Mouse (Mus musculus): ENCODE measurements around the gene Opn3. TPM values are rescaled to one million over a fixed set of nuclear protein-coding genes. Genes with fewer than 3 reads are reported as not detected.

The Opn3 gene
- 1.7 and 3.6 TPM in 2 replicates for polyA plus RNA-seq (2012; rRNA removed)

DNA sequence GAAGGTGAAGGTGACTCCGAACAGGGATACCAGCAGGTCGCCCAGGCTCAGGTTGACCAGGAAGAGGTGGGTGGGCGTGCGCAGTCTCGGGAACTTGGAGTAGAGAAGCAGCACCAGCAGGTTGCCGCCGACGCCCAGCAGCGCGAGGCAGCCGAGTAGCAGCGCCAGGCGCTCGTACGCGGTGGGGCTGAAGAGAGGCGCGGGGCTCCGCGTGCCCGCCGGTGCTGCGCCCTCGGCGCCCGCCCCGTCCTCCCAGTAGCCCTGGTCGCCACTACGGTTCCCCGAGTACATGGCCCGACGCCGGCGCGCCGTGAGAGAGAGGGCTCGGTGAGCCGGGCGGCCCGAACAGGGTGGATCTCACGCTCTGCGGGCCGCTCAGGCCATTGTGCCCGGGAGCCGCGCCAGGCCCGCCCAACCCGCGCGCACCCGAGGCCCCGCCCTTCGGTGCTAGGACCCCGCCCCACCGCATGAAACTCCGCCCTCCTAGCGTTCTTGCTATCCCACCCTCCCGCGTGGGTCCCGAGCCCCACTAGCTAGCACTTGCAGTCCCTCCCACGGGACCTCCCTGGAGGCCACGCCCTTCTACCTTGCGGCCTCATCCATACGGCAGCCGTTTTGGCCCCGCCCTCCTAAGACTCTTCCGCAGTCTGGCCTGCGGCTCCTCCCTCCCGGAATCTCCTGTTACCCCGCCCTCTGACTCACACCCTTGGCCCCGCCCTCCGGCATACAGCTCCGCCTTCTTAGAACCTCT, at the start of gene Opn3, which contains the start of gene Chml:
Gene Opn3, minus strand, starts transcription at position 531 of the 751 bp plus-strand sequence.
Gene Chml, minus strand, starts transcription at position 656 of the 751 bp plus-strand sequence.
- TF ChIP-seq CTCF (IDR thresholded peaks at IDR 0.05; ENCODE audit: insufficient read depth, low read length) (no peak), POLR2A (IDR thresholded peaks at IDR 0.05; ENCODE audit: borderline replicate concordance, extremely low read depth, low read depth, low read length) (peak; percentile 85)
- peaks cover 2% of the 10 kb centered on the region; the same call in 1 of the 2 replicates for H3K4me1 ChIP-seq (ENCODE audit: control insufficient read depth, insufficient read depth, low read length)
- DNase-seq, result peak; percentile 98
- under 1% methylated on average over 71 of the region's 73 CpGs for WGBS
- peak within 1 kb of the TSS; percentile 72 for H3K4me3 ChIP-seq (replicated peaks; ENCODE audit: extremely low read depth, low read depth, low read length)

DNA sequence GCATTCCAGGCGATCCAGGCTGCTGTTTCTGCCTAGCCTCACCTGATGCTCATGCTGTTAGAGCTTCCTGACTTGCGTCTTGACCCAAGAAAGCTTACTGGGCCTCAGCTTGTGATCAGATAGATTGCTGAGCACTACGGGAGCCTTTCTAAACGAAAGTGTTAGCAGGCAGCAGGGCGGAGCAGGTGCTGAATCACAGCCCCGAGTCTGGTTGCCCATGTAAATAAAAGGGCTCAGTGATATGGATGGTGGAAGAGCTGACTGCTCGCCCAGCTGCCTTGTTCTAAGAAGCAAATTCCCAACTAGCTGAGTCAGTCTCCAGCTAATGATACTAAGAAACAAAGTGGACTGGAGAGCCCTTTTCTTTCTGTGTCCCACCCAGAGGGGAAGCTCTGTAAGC, 33.2 kb upstream of the Opn3 start:
- DNase-seq, result no peak
- no peaks in the 10 kb centered on the region for H3K4me1 ChIP-seq (ENCODE audit: control insufficient read depth, insufficient read depth, low read length)
- WGBS, result 27% methylated on average over 7 of the region's 7 CpGs
- TF ChIP-seq CTCF (IDR thresholded peaks at IDR 0.05; ENCODE audit: insufficient read depth, low read length), result no peak
- H3K4me3 ChIP-seq (replicated peaks; ENCODE audit: extremely low read depth, low read depth, low read length), result no peak overlapping the region

DNA sequence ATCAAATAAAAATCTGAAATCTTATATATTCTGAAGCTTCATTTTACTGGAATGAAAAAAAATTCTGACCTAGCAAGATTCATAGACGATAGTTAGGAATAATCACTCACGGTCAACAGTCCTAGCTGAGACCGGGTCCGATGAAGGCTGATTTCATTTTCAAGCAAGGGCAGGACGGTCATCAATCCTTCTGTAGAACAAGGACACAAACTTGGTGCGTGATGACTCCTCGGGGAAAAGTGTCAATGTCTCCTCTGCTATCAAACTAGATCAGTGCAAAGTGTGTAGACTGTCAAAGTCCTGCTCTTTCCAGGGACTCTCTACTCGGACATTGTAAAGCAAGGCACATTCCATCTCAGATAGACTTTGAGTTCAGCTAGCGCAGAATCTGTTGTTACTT, 24.3 kb upstream of the Opn3 start:
- H3K4me3 ChIP-seq (replicated peaks; ENCODE audit: extremely low read depth, low read depth, low read length), result no peak overlapping the region
- DNase-seq, result no peak
- WGBS, result 85% methylated on average over 9 of the region's 9 CpGs
- H3K4me1 ChIP-seq (ENCODE audit: control insufficient read depth, insufficient read depth, low read length), result no peaks in the 10 kb centered on the region
- TF ChIP-seq CTCF (IDR thresholded peaks at IDR 0.05; ENCODE audit: insufficient read depth, low read length) (no peak), POLR2A (IDR thresholded peaks at IDR 0.05; ENCODE audit: borderline replicate concordance, extremely low read depth, low read depth, low read length) (no peak)

DNA sequence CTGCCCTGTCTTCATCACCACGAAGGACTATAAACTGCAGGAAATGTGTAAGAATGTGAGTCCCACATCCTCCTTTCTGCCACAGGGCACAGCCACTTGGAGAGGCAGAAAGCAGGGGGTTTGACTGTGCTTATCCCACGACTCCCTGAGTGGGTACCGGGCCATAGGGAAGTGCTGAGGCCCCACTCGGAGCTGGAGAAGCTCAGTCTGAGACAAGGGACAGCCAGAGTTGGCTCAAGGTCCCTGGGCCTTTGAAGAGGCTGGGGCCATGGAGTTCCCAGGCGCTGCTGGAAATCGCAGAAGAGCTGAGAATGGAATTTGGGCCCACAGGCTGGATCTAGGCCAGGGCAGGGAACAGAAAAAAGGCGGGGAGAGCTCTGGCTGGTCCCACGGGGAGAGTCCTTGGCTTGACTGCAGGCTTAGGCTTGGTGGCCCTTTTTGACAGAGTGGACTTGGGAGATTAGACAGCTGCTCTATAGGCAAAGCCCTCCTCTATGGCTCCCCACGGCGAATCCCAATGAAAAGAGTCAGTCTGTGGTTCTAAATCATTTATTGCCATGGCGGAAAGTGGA, 19.8 kb upstream of the Opn3 start:
- TF ChIP-seq POLR2A (IDR thresholded peaks at IDR 0.05; ENCODE audit: borderline replicate concordance, extremely low read depth, low read depth, low read length) (no peak), CTCF (IDR thresholded peaks at IDR 0.05; ENCODE audit: insufficient read depth, low read length) (no peak)
- no peak for DNase-seq
- Histone ChIP-seq H3K4me3 (replicated peaks; ENCODE audit: extremely low read depth, low read depth, low read length) (no peak overlapping the region), H3K4me1 (ENCODE audit: control insufficient read depth, insufficient read depth, low read length) (no peaks in the 10 kb centered on the region)
- 57% methylated on average over 11 of the region's 11 CpGs for WGBS

DNA sequence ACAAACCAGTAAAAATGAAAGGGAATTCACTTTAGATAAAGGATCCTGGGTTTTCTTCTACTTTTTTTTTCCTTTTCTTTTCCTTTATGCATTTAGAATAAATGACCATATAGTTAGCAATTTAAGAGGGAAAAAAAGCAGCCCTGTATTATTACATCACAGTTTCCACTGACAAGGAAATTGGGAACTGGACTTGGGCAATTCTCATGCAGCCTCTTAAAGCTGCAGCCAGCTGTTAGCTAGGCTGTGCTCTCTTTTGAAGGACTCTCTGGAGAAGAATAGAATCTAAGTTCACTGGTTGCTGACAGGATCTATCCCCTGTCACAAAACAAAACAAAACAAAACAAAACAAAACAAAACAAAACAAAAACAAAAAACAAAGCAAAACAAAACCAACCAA, 15.4 kb upstream of the Opn3 start:
- Histone ChIP-seq H3K4me1 (ENCODE audit: control insufficient read depth, insufficient read depth, low read length) (no peaks in the 10 kb centered on the region), H3K4me3 (replicated peaks; ENCODE audit: extremely low read depth, low read depth, low read length) (no peak overlapping the region)
- TF ChIP-seq CTCF (IDR thresholded peaks at IDR 0.05; ENCODE audit: insufficient read depth, low read length) (no peak), POLR2A (IDR thresholded peaks at IDR 0.05; ENCODE audit: borderline replicate concordance, extremely low read depth, low read depth, low read length) (no peak)
- DNase-seq, result no peak

DNA sequence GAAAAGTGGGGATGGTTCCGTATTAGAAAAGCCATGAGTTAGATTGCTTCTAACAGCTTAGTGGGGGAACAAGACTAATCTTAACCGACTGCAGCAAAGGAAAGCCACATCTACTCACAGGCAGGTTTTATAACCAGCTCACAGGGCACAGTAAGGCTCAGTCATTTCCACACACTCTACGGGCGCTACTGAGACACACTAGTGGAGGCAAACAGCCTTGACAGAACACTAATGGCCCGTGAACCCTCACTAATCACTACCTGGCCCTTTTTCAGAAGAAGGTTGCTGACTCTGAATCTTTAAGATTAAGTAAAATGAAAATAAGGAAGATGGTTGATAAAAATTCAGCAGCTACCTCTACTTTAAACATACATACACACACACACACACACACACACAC, 15.0 kb upstream of the Opn3 start:
- 66% methylated on average over 5 of the region's 5 CpGs for WGBS
- Histone ChIP-seq H3K4me3 (replicated peaks; ENCODE audit: extremely low read depth, low read depth, low read length) (no peak overlapping the region), H3K4me1 (ENCODE audit: control insufficient read depth, insufficient read depth, low read length) (no peaks in the 10 kb centered on the region)
- TF ChIP-seq CTCF (IDR thresholded peaks at IDR 0.05; ENCODE audit: insufficient read depth, low read length), result no peak
- no peak for TF ChIP-seq POLR2A (IDR thresholded peaks at IDR 0.05; ENCODE audit: borderline replicate concordance, extremely low read depth, low read depth, low read length)
- DNase-seq, result no peak

DNA sequence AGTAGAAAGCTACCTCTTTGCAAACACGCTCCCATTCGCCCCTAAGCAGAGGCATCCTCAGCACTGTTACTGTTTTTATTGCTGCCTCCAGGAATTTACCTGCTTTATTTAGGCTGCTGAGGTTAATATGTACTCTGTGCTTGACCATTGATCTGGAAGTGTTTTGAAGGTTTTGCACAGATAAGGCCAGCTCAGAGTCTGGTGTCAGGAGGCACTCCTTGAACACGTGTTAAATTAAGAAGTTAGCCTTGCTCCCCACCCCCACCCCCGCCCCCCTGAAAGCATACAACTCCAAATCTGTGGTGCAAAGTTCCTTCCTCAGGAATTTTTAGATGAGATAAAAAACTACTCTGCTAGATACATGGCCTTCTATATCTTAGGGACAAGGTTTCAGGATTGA, 8.6 kb upstream of the Opn3 start:
- Histone ChIP-seq H3K4me3 (replicated peaks; ENCODE audit: extremely low read depth, low read depth, low read length) (no peak overlapping the region), H3K4me1 (ENCODE audit: control insufficient read depth, insufficient read depth, low read length) (no peaks in the 10 kb centered on the region)
- TF ChIP-seq POLR2A (IDR thresholded peaks at IDR 0.05; ENCODE audit: borderline replicate concordance, extremely low read depth, low read depth, low read length), result no peak
- TF ChIP-seq CTCF (IDR thresholded peaks at IDR 0.05; ENCODE audit: insufficient read depth, low read length), result no peak
- no peak for DNase-seq
- WGBS, result 65% methylated on average over 4 of the region's 4 CpGs

- Histone ChIP-seq H3K4me1 (ENCODE audit: control insufficient read depth, insufficient read depth, low read length) (no peaks in the 10 kb centered on the region), H3K4me3 (replicated peaks; ENCODE audit: extremely low read depth, low read depth, low read length) (no peak overlapping the region)
- WGBS, result 19% methylated on average over 4 of the region's 4 CpGs
- no peak for DNase-seq
- TF ChIP-seq POLR2A (IDR thresholded peaks at IDR 0.05; ENCODE audit: borderline replicate concordance, extremely low read depth, low read depth, low read length) (no peak), CTCF (IDR thresholded peaks at IDR 0.05; ENCODE audit: insufficient read depth, low read length) (no peak)
These were observed 7.2 kb upstream of the Opn3 start for GRCm38 (mm10) chr1:175699796-175700195.

DNA sequence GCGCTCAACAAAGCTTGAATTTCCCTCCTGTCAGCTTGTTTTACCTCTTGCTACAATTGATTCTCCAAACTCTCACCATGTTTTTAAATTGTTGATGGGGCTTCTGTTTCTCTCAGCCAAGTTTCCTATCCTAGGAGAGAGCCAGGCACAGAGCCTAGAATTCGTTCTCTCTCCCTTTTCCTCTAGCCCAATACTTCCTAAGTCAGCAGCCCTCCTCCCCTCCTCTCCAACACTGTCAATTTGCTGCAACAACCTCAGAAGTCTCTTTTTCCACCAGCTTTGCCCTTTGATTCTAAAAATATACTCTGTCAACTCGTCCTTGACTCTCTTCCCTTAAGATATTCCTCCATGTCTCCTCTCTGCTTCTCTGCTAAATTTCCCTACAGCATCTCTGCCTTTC, 6.8 kb upstream of the Opn3 start:
- WGBS, result 39% methylated on average over 3 of the region's 3 CpGs
- H3K4me3 ChIP-seq (replicated peaks; ENCODE audit: extremely low read depth, low read depth, low read length), result no peak overlapping the region
- TF ChIP-seq POLR2A (IDR thresholded peaks at IDR 0.05; ENCODE audit: borderline replicate concordance, extremely low read depth, low read depth, low read length) (no peak), CTCF (IDR thresholded peaks at IDR 0.05; ENCODE audit: insufficient read depth, low read length) (no peak)

DNA sequence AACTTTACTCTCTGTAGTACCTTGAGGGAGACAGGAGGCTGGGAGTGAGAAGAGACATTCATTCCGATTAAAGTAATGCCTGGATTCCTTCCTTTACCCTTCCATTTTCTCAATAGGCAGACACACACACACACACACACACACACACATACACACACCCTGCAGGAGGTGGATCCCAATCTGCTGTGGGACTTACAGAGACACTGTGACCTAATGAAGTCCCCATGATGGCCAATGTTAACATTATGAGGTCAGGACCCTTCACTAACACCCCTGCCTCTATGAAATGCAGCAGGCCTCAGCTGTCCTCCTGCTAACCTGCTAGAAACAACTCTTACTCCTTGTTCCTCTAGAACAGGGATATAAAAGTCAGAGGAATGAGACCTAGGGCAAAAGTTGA, 5.7 kb upstream of the Opn3 start, which contains the start of gene Wdr64:
Gene Wdr64, plus strand, starts transcription at position 301 of the 400 bp plus-strand sequence.
- Histone ChIP-seq H3K4me1 (ENCODE audit: control insufficient read depth, insufficient read depth, low read length) (peaks cover 2% of the 10 kb centered on the region; the same call in 1 of the 2 replicates), H3K4me3 (replicated peaks; ENCODE audit: extremely low read depth, low read depth, low read length) (no peak within 1 kb of the TSS)
- no peak for DNase-seq
- TF ChIP-seq POLR2A (IDR thresholded peaks at IDR 0.05; ENCODE audit: borderline replicate concordance, extremely low read depth, low read depth, low read length) (no peak), CTCF (IDR thresholded peaks at IDR 0.05; ENCODE audit: insufficient read depth, low read length) (no peak)
- 75% methylated on average over 1 of the region's 1 CpGs for WGBS

More for the DNA sequence above, 6.8 kb upstream of the Opn3 start:
- H3K4me1 ChIP-seq (ENCODE audit: control insufficient read depth, insufficient read depth, low read length), result no peaks in the 10 kb centered on the region
- no peak for DNase-seq

Data from lung, adult 2 months (tissue).